Mouse (Mus musculus) liver (tissue): ENCODE results near the gene Rhox4e.
"Not testable (repeated sequence)": the region's sequence is repeated elsewhere in the genome, so short reads cannot be mapped to it uniquely, and the experiment has no call there.

ENCODE experiments used
- DNase-seq: peaks from one replicate; pipeline ENCODE4 v3.0.0-alpha.2; 2020; ENCODE audit warnings: mixed read lengths

Gene Rhox4e

GRCm38 (mm10) chrX:37557112-37557511, at the start of gene Rhox4e:
Gene Rhox4e, plus strand, starts transcription at chrX:37557412.
- DNase-seq, result not testable (repeated sequence)

- DNase-seq, result not testable (repeated sequence)
Observed at GRCm38 (mm10) chrX:37514059-37514458, 43.2 kb upstream of the Rhox4e start, which contains the start of gene Rhox4d. Gene Rhox4d, plus strand, starts transcription at chrX:37514359.

GRCm38 (mm10) chrX:37530152-37530551, 27.1 kb upstream of the Rhox4e start, which contains the start of gene Rhox2e:
Gene Rhox2e, plus strand, starts transcription at chrX:37530452.
- DNase-seq, result not testable (repeated sequence)

- DNase-seq, result not testable (repeated sequence)
Observed at GRCm38 (mm10) chrX:37541719-37542118, 15.5 kb upstream of the Rhox4e start, which contains the start of gene Rhox3e. Gene Rhox3e, plus strand, starts transcription at chrX:37542019.

GRCm38 (mm10) chrX:37571105-37571504, 13.9 kb downstream of the Rhox4e start, which contains the start of gene Rhox2f:
Gene Rhox2f, plus strand, starts transcription at chrX:37571405.
- DNase-seq, result not testable (repeated sequence)

GRCm38 (mm10) chrX:37572638-37573037, 15.4 kb downstream of the Rhox4e start:
- not testable (repeated sequence) for DNase-seq

GRCm38 (mm10) chrX:37580692-37581091, 23.5 kb downstream of the Rhox4e start, which contains the start of gene Rhox3f:
Gene Rhox3f, plus strand, starts transcription at chrX:37580992.
- not testable (repeated sequence) for DNase-seq

- not testable (repeated sequence) for DNase-seq
Observed at GRCm38 (mm10) chrX:37607604-37608003, 50.4 kb downstream of the Rhox4e start, which contains the start of gene Rhox4f. Gene Rhox4f, minus strand, starts transcription at chrX:37607704.
